Mouse (Mus musculus) thymus, adult 2 months (tissue): ENCODE measurements around the gene Btf3l4.

ENCODE experiments used
- CTCF ChIP-seq: fragments of 200-500 bp; IDR thresholded peaks from 2 replicates; pipeline ENCODE4 v1.5.1; 2012; ENCODE audit warnings: mild to moderate bottlenecking, control low read depth, low read length, moderate library complexity, borderline replicate concordance; ENCODE audit not compliant: control insufficient read depth, poor library complexity, insufficient read depth; ENCODE audit errors: extremely low read depth
- POLR2A ChIP-seq: fragments of 200-500 bp; IDR thresholded peaks from 2 replicates; pipeline ENCODE4 v1.6.1; 2012; ENCODE audit warnings: mild to moderate bottlenecking, low read length, control low read depth, moderate library complexity; ENCODE audit not compliant: control insufficient read depth, poor library complexity, insufficient read depth; ENCODE audit errors: extremely low read depth

DNA sequence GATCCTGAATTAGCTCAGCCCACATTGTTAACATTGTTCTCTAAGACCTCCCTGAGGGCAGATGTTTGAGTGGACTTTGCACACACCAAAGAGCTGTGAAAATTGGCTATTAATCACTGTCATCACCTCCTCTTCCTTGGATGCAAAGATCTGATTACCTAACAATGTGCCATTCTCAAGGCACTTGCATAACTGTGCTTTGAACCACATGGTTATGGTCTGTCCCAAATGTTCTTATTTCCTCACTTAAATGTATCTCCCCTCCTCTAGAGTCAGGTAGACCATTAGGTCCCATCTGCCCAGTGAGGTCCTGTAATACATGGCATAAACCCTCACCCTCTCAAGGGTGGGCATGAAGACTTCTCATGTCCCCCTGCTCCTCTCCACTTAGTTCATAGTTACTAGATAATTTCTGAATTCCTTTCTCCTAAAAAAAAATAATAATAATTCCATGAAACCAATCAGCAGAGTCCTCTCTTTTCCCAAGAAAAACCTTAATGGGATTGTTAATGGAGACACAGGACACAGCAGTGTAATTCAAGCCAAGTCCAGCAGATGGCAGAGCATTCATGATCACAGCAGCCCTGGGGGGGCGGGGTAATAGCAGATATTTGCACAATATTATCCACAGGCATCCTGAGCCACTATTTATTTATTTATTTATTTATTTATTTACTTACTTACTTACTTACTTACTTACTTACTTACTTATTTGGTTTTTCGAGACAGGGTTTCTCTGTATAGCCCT, 35.2 kb downstream of the Btf3l4 start:
- TF ChIP-seq POLR2A (no peak), CTCF (no peak)
